Mouse (Mus musculus): ENCODE measurements at regions not wholly inside any gene's neighbourhood (a gene's known extent, or its start where the extent isn't known, plus 50 kb on each side); places are given as distances from the start of the nearest gene placed in this dataset.

DNA sequence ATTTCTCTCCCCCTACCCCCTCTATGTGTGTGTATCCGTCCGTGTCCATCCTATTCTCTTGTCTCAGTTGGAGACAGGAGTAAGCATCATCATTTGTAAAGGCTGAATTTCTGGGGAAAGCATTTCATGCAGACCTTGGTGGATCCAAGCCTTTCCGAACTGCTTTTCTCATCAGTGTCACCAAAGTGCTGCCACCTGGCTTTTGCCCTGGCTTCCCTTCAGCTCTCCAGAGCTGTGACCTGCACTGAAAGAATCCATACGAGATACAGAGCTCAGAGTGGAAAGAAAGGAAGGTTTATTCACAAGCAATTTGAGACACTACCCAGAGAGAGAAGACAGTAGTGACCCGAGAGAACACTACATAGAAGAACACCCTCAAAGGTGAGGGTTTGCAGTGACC, 248.1 kb downstream of the Cxcl12 start:
- DNase-seq (ENCODE audit: low spot score in 2 of 2): no peak

DNA sequence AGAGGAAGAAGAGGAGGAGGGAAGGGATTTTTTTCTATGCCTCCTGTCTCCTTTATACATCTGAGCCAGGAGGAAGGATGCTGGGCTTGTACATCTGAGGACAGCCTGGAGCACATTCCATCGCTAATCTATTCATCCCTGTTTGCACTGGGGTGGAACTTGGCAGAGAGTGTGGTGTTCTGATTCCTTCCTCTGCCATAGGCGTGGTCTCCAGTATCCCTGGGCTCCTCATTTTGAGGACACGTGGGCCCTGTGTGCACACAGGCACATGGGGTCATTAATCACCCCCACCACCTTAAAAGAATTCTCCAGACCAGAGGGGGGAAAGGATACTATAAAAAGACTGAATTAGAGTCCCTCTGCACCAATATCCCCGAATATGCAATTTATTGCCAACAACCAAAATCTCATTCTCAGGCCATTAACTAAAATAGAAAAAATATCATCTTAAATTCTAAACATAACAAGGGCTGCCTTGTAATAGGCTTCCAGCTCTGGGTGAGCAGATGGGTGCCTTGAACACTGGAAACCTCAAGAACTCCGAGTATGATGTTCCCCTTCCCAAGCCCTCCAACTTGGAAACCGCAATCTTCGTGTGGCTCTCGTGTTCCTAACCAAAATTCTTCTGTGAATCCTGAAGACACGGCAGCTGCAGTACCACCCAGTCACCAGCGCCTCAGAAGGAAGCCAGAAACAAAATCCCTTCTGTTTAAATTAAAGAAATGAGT, 254.7 kb downstream of the Cxcl12 start:
- DNase-seq (ENCODE audit: low spot score in 2 of 2): no peak

- DNase-seq (ENCODE audit: low spot score in 2 of 2): no peak
Observed at GRCm38 (mm10) chr6:117426363-117426762, 258.0 kb downstream of the Cxcl12 start.

GRCm38 (mm10) chr6:117427351-117428142, 259.2 kb downstream of the Cxcl12 start:
- DNase-seq (ENCODE audit: low spot score in 2 of 2): no peak

GRCm38 (mm10) chr6:117428441-117428840, 260.1 kb downstream of the Cxcl12 start:
- DNase-seq (ENCODE audit: low spot score in 2 of 2): no peak

DNA sequence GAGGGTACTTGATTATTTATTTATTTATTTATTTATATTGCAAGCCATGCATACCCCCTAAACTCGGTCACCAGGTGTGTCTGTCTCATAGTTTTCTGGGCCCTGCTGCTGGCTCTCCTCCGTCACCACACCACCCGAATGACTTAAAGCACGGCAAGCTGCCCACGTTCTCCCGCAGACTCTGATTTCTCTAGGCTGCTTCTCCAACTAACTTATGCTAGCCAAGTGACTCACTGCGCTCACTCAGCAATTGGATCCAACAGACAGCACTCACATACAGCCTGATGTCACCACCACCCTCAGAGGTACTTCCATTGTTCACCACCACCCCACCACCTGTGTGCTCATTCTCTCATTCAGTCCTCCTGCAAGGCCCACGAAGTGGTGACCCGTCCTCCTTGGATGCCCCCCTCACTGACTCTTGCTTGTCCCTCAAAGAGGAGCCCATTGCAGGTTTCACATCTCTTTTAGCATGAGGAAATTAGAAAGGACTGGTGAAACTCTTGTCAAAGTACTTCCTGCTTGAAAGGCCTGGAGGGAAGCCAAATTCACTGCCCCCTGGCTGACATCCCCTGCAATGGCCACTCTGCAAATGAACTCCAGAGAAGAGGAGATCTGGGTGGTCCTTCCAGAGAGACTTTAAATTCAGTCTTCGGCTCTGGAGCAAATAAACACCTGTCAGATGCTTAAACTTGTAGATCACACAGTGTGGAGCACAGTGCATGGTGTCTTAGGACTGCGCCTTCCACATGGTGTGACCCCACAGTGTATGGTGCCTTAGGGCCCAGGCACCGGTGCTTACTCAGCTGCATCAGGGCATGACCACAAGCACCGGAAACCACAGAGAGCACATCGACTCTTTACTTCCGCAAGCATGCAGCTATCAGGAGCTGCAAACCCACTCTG, 262.8 kb downstream of the Cxcl12 start:
- DNase-seq (ENCODE audit: low spot score in 2 of 2): peak; percentile 22 to 36

- no peak for DNase-seq (ENCODE audit: low spot score in 2 of 2)
Observed at GRCm38 (mm10) chr6:117436851-117437250, 268.5 kb downstream of the Cxcl12 start.

- no peak for DNase-seq (ENCODE audit: low spot score in 2 of 2)
Observed at GRCm38 (mm10) chr6:117437411-117438101, 269.2 kb downstream of the Cxcl12 start.

- DNase-seq (ENCODE audit: low spot score in 2 of 2): no peak
Observed at GRCm38 (mm10) chr6:117448652-117449051, 280.3 kb downstream of the Cxcl12 start.

DNA sequence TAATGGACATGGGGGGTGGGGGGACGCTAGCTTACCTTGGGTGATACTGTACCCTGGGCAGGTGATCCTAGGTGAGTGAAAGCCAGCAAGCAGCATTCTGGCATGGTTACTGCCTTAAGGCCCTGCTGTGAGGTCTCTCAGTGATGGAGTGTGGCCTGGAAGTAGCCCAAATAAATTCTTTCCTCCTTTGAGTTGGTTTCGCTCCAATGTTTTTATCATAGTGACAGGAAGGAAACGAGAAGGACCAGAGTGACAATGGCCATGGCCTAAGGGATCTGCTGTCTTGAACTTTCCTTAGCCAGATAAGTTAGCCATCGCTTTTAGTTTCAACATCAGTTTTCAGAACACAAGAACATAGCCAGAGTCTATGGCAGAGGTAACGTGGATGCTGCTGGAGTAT, 282.7 kb downstream of the Cxcl12 start:
- no peak for DNase-seq (ENCODE audit: low spot score in 2 of 2)

DNA sequence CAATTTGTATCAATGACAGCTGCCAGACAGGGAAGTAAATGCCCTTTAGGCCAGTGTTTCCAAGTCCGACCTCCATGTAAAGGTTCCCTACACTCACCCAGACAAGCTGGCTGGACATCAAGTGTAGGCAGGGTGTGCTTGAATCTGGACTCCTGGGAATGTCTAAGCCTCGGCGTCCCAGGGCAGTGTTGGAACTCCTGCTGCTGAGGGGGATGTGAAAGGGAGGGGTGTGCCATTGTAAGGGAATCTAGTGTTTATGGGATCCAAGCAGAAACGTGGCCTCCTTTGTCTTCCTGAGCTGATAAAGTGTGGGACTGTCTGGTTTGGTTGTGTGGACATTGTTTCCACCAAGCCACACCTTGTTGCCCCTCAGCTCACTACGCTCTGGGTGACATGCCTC, 291.9 kb downstream of the Cxcl12 start:
- no peak for DNase-seq (ENCODE audit: low spot score in 2 of 2)

DNA sequence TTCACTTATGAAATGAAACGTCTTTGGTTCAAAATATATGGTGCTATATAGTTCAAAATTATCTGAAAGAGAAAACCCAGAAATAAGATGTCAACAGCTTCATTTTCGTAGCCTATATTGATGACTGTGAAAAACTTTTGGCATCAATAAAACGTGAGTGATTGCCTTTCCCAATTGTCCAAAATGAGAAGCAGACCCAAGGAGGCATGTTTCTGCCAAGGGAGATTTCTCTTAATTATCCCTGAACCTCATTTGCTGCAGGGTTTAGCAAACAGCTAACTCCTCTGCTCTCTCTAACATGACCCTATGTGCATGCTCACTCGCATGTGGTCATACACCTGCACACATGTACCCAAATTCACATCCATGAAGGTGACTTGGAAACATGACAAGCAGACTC, 296.8 kb downstream of the Cxcl12 start:
- no peak for DNase-seq (ENCODE audit: low spot score in 2 of 2)

GRCm38 (mm10) chr6:117465606-117466174, 297.4 kb downstream of the Cxcl12 start:
- DNase-seq (ENCODE audit: low spot score in 2 of 2): no peak

- DNase-seq (ENCODE audit: low spot score in 2 of 2): no peak
Observed at GRCm38 (mm10) chr6:117479376-117479775, 311.0 kb downstream of the Cxcl12 start.

GRCm38 (mm10) chr6:117480396-117480795, 312.1 kb downstream of the Cxcl12 start:
- DNase-seq (ENCODE audit: low spot score in 2 of 2): no peak

DNA sequence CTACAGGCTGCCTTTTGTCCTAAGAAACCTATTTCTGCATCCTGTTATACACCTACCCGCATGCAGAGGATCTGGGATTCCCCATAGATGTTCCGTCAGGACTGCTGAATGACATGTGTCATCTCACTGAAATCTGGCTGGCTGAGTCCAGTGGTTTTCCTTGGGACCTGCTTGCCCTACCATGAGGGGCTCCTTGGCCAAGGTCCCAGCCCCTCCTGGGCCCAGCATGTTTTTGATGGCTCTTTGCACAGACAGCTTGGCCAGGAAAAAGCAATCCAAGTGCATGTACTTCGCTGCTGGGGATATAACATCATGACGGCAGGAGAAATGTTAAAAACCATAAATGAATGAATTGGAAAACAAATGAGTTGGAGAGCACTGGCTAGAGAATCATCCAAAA, 320.8 kb downstream of the Cxcl12 start:
- DNase-seq (ENCODE audit: low spot score in 2 of 2): no peak

- DNase-seq (ENCODE audit: low spot score in 2 of 2): no peak
Observed at GRCm38 (mm10) chr6:117489761-117490396, 321.5 kb downstream of the Cxcl12 start.

DNA sequence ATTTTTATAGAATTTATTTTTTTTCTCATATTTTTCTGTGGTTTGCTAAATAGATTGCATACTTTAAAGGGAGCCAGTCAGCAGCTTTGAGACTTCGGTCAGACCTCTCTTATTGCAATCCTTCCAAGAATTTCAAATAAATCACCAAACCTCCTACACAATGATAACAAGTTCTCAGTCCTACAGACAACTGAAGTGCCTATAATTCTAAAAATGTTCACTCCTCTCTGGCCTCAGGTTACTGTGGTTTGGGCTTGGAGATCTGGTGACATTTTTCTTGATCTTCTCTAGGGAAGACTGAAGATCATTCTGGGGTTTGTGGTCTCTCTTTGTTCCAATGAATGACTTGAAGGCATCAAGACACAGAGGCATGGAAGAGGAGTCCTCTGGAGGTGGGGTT, 326.6 kb downstream of the Cxcl12 start:
- no peak for DNase-seq (ENCODE audit: low spot score in 2 of 2)

GRCm38 (mm10) chr6:117497337-117497736, 329.0 kb downstream of the Cxcl12 start:
- no peak for DNase-seq (ENCODE audit: low spot score in 2 of 2)

DNA sequence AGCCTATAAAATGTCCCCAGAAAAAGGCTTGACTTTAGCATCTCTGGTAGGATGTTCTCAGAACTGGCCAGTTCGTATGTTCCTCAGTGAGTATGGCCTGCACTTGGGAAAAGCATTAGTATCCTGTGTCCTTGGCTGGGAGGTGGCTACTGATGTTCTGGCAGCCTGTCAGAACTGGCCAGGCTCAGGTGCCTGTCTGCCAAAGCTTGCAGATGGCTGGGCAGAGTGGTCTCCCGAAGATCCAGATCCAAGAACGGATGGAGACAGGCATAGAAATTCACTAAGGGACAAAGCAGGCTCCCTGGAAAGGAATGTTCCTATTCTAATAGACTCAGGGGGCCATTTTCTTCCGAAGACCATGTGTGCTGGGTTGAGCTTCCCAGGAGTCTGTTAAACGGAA, 329.6 kb downstream of the Cxcl12 start:
- DNase-seq (ENCODE audit: low spot score in 2 of 2): no peak

DNA sequence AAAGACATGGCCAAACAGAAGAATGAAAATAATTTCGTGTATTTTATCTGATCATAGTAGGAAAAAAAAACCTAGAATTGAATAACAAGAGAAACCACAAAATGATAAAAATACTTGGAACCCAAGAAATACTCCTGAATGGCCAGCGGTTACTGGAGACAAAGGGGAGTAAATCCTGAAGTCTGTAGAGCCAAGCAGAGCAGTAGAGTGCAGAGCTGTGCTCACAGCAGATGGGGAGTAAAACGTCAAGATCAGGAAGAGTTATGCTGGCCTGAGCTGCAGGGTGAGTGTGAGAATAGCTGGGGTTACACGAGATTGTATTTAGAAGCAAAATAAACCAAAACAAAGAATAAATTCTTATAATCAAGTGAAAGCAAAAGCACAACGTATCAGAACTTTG, 334.0 kb downstream of the Cxcl12 start:
- DNase-seq (ENCODE audit: low spot score in 2 of 2): no peak
